Mouse (Mus musculus) liver, embryonic 13.5 days (tissue): Measurements from ENCODE around the gene Ghr. TPM values are rescaled to one million over a fixed set of nuclear protein-coding genes. Genes with fewer than 3 reads are reported as not detected.

Source experiments
- ATAC-seq: fragments of 200-750 bp; cut with Nextera tagmentation; 2 replicates; pipeline ENCODE4 v1.8.0; 2017; ENCODE audit warnings: low read depth, mild to moderate bottlenecking, moderate number of reproducible peaks, moderate library complexity
- DNase-seq: peaks from one replicate; pipeline ENCODE4 v3.0.0; 2022
- H3K27ac ChIP-seq: fragments of 300-500 bp; sonication (generic); 2 replicates; pipeline ENCODE4 v1.5.1; 2015; ENCODE audit warnings: moderate library complexity, mild to moderate bottlenecking, inconsistent platforms
- H3K27me3 ChIP-seq: fragments of 300-500 bp; sonication (generic); 2 replicates; pipeline ENCODE4 v1.6.1; 2015; ENCODE audit warnings: mild to moderate bottlenecking, inconsistent platforms
- H3K36me3 ChIP-seq: fragments of 300-500 bp; sonication (generic); 2 replicates; pipeline ENCODE4 v1.6.1; 2015; ENCODE audit warnings: mild to moderate bottlenecking, inconsistent platforms
- H3K4me1 ChIP-seq: fragments of 300-500 bp; sonication (generic); replicated peaks from 2 replicates; pipeline ENCODE4 v1.6.1; 2015; ENCODE audit warnings: inconsistent platforms
- H3K4me2 ChIP-seq: fragments of 300-500 bp; sonication (generic); 2 replicates; pipeline ENCODE4 v1.6.1; 2015; ENCODE audit warnings: inconsistent platforms, mild to moderate bottlenecking, moderate library complexity
- H3K4me3 ChIP-seq: fragments of 300-500 bp; sonication (generic); replicated peaks from 2 replicates; pipeline ENCODE4 v1.5.1; 2015; ENCODE audit warnings: mild to moderate bottlenecking, inconsistent platforms
- H3K9ac ChIP-seq: fragments of 300-500 bp; sonication (generic); 2 replicates; pipeline ENCODE4 v1.6.1; 2015; ENCODE audit warnings: mild to moderate bottlenecking, inconsistent platforms
- H3K9me3 ChIP-seq: fragments of 300-500 bp; sonication (generic); replicated peaks from 2 replicates; pipeline ENCODE4 v1.6.1; 2016; ENCODE audit warnings: inconsistent platforms
- WGBS: fragments of 180-500 bp; shearing (Covaris S2); methylation state at CpG from one replicate; pipeline ENCODE4 v1.1.7; 2015; ENCODE audit not compliant: insufficient replicate concordance; 5-methylcytosine and 5-hydroxymethylcytosine counted together
- polyA plus RNA-seq: library from polyadenylated mRNA; unstranded; fragments of >200 nt; fragmentation: Nextera tagmentation; extraction: Ambion mirVana; gene quantifications from 2 replicates; pipeline ENCODE4 v1.2.1, GENCODE M21; 2015

Ghr gene
- polyA plus RNA-seq, 1 experiment from 2014 or later: 13.1 TPM

DNA sequence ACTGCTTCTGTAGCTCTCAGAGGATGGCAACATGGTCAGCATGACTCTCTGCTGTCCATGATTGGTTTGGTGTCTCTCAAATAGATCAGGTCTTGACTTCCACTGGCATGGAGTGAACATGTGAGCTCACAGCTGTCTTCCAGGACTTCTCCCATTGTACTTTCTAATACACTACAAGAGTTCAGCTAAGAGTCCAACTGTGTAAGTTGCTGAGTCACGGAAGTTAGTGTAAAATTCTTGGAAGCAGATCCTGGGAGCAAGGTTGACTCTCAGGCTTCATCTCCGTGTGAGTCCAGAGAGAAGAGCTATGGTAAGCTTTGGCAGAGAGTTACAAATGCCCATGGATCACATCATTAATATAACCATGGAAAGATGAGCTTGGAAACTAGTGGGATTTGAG lies 229.6 kb downstream of the Ghr start:
- Histone ChIP-seq H3K36me3 (no peaks in the 10 kb centered on the region), H3K27ac (no peak overlapping the region), H3K4me3 (no peak overlapping the region), H3K9me3 (no peaks in the 10 kb centered on the region), H3K9ac (no peak overlapping the region), H3K4me2 (no peak overlapping the region), H3K4me1 (no peaks in the 10 kb centered on the region), H3K27me3 (no peaks in the 10 kb centered on the region)
- WGBS: 44% methylated on average over 2 of the region's 2 CpGs
- ATAC-seq: no peak
- no peak for DNase-seq

DNA sequence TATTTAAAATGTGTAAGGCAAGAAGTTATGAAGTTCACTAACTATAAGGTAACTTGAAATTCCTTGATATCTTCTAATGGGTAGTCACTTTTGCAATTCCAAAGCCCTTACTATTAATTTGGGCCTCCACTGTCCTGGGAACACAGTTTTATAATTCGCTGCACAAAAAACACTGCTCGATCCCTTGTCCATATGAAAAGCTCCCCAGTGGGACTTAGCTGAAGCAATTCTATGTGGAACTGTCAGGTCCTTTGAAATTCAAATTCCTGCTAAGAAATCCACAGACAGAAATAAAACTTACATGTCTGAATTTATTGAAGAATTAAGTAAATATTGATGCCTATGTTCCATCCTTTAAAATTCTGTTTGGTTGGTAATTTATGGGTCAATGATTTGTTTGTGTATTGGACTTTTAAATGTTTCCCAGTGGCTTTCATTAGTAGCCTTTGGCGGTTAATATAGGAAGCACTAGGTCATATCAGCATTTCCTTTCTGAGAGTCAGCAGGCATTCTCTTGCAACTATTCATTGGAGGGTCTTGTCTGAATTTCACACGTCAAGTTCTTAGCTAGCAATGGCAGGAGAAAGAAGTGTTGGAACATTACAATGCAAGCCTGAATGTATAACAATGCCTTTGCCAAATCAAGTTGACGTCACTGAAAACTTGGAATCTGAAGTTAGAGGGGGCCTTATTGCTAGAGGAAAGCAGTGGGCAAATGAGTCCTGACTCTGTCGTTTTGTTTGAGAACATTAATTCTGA lies 233.8 kb downstream of the Ghr start:
- Histone ChIP-seq H3K27me3 (no peaks in the 10 kb centered on the region), H3K36me3 (no peaks in the 10 kb centered on the region), H3K4me2 (no peak overlapping the region), H3K4me3 (no peak overlapping the region), H3K9ac (no peak overlapping the region), H3K27ac (no peak overlapping the region), H3K4me1 (no peaks in the 10 kb centered on the region), H3K9me3 (no peaks in the 10 kb centered on the region)
- WGBS: 44% methylated on average over 6 of the region's 6 CpGs
- DNase-seq: no peak
- ATAC-seq: no peak

DNA sequence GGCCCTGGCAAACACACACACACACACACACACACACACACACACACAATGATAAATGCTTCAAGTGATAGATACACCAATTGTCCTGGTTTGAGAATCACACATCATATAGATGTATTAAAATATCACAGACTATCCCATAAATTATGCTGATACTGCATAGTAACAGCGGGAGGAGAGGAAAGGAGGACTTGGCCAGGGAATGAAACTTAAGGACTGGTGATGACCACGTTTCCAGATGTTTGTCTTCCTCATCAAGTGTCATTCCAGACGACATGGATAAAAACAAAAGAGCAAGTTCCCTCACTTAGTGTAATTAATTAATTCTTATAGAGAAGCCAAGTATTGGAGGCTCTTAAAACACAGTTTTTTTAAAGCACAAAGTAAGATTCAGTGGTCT lies 236.6 kb downstream of the Ghr start:
- ATAC-seq (no peak), DNase-seq (no peak)
- no peaks in the 10 kb centered on the region for H3K9me3 ChIP-seq
- WGBS: 65% methylated on average over 3 of the region's 3 CpGs
- H3K27me3 ChIP-seq: no peaks in the 10 kb centered on the region
- no peak overlapping the region for H3K27ac ChIP-seq
- H3K4me1 ChIP-seq: no peaks in the 10 kb centered on the region
- no peak overlapping the region for H3K4me2 ChIP-seq
- H3K4me3 ChIP-seq: no peak overlapping the region
- H3K36me3 ChIP-seq: no peaks in the 10 kb centered on the region
- no peak overlapping the region for H3K9ac ChIP-seq

DNA sequence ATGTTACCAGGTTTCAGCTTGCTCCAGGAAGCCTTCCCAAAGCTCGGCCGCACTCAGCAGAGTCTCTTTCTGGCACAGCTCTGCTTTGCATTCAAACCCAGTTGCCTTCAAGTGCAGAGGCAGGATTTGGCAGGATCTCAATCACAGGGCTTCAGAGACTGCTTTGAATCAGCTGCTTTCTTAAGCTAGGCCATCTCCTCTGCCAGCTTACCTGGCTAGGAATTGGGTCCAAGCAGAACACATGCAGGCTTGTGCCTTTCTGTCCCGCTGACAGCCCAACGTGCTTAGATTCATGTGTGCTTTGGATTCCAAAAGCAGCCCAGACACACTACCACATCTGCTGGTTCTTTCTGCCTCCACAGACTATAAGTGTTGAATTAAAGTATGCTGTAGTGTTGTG lies 238.7 kb downstream of the Ghr start:
- Histone ChIP-seq H3K4me3 (no peak overlapping the region), H3K27me3 (no peaks in the 10 kb centered on the region), H3K36me3 (no peaks in the 10 kb centered on the region), H3K4me2 (no peak overlapping the region), H3K9ac (no peak overlapping the region), H3K27ac (no peak overlapping the region), H3K9me3 (no peaks in the 10 kb centered on the region), H3K4me1 (no peaks in the 10 kb centered on the region)
- DNase-seq (no peak), ATAC-seq (no peak)
- WGBS: 83% methylated on average over 4 of the region's 4 CpGs

DNA sequence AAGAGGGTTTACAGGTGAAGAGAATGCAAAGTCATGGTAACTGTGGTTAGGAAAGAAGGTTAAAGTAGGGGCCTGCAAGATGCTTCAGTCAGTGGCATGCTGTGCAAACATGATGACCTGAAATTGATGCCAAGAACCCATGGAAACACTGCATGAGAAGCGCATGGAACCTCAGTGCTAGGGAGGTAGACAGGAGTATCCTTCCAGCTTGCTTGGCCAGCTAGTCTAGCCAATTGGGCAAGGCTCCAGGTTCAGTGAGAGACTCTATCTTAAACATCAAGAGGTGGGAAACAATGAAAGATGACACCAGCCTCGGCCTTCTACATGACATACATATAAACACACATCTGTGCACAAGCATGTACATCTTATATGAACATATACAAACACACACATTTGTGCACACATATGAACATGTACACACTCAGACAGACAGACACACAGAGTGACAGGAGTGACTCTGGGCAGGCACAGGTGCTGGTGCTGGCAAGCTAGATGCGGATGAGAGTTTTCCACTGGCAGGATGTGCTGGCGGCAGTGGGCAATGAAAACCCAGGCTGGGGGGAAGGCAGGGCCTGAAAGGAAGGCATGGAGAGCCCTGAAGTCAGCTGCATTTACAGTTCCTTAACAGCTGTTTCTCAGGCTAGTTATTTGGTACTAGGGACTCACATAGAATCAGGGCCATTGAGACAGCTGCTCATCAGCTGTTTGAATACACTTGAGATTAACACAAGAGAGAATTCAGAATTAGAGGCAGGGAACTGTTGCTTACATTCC lies 241.3 kb downstream of the Ghr start:
- WGBS: 77% methylated on average over 4 of the region's 4 CpGs
- ATAC-seq: no peak
- H3K9ac ChIP-seq: no peak overlapping the region
- no peak overlapping the region for H3K27ac ChIP-seq
- peaks cover 8% of the 10 kb centered on the region for H3K36me3 ChIP-seq
- DNase-seq: no peak
- no peaks in the 10 kb centered on the region for H3K27me3 ChIP-seq
- no peak overlapping the region for H3K4me3 ChIP-seq
- no peaks in the 10 kb centered on the region for H3K4me1 ChIP-seq
- H3K4me2 ChIP-seq: no peak overlapping the region
- no peaks in the 10 kb centered on the region for H3K9me3 ChIP-seq

DNA sequence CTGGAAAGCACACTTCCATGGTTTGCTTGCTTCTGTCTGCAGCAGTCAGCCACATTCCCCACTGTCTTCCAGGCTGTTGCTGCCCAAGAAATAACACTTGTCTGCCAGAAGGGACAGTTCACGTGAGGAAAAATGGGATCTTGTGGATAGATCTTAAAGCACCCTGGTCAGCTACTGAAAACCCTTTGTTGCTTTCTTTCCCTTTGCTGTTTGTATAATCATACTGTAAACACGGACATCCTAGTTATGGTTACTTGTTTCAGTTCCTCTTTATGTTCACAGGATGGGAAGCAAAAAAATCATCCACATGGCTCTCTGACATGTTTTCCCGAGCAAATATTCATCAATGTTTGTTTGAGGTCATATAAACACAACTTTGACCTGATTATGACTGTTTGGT lies 243.4 kb downstream of the Ghr start:
- Histone ChIP-seq H3K4me2 (no peak overlapping the region), H3K27ac (no peak overlapping the region), H3K36me3 (peaks cover 8% of the 10 kb centered on the region), H3K4me3 (no peak overlapping the region), H3K9me3 (no peaks in the 10 kb centered on the region), H3K4me1 (no peaks in the 10 kb centered on the region), H3K9ac (no peak overlapping the region), H3K27me3 (no peaks in the 10 kb centered on the region)
- no peak for DNase-seq
- ATAC-seq: no peak
- 46% methylated on average over 3 of the region's 3 CpGs for WGBS

DNA sequence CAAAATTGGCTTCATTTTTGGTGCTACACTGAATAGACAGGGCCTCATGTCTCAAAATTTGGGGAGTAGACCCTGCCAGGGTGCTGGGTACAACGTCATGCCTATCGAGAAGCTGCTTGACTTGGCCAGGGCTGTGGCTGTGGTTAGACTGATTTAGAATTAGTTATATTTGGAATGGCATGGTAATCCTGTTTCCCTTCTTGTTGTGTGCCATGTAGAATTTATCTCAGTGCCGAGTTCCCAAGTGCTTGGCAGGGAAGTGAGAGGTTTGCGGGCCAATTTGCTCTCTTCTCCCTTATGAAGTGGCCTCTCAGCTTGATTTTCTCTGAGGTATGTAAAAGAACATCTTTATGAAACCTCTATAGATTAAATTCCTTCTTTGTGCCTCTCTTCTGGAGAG lies 250.8 kb downstream of the Ghr start:
- Histone ChIP-seq H3K4me2 (no peak overlapping the region), H3K4me3 (no peak overlapping the region), H3K9me3 (no peaks in the 10 kb centered on the region), H3K36me3 (peaks cover 7% of the 10 kb centered on the region; the same call in 1 of the 2 replicates), H3K27ac (no peak overlapping the region), H3K4me1 (no peaks in the 10 kb centered on the region), H3K27me3 (no peaks in the 10 kb centered on the region), H3K9ac (no peak overlapping the region)
- DNase-seq: no peak
- no peak for ATAC-seq
- 61% methylated on average over 4 of the region's 4 CpGs for WGBS

DNA sequence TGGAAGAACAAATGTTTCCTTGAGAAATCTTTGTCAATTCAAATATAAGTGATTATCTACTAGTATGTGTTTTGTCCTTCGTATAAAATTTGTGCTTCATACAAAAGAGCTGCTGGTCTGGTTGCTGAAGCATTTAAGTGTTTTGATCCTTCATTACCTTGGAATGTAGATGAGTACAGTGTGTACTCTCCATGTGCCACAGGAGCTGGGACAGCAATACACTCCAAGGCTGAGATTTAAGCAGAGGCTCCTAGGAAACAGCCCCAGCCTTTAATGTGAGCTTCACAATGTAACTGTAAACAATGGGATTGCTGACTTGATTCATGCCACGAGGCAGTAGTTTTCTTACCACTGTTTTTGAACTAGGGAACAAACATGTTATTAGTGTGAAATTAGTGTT lies 251.5 kb downstream of the Ghr start:
- Histone ChIP-seq H3K4me2 (no peak overlapping the region), H3K4me1 (no peaks in the 10 kb centered on the region), H3K36me3 (0 out of 2 replicates have a peak, but pooled peaks cover 3% of the 10 kb centered on the region), H3K4me3 (no peak overlapping the region), H3K27me3 (no peaks in the 10 kb centered on the region), H3K27ac (no peak overlapping the region), H3K9ac (no peak overlapping the region), H3K9me3 (no peaks in the 10 kb centered on the region)
- DNase-seq: no peak
- no peak for ATAC-seq
- 60% methylated on average over 2 of the region's 2 CpGs for WGBS

DNA sequence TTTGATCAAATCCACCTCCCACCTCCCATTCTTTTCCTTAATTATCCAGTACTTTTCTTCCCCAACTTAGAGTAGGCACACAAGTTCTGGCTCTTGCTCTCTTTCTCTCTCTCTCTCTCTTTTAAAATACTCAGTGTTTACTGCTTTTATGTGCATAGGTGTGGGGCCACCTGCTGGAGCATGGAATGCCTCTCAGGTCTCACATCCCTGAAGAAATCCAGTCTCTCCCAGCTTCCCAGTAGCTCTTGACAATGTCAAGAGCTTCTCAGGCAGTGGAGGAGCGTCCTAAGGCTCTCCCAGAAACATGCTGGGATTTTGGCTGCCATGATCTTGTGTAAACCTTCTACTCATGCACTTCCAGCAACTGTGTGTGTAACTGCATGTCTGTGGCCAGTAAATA lies 253.0 kb downstream of the Ghr start:
- no peak overlapping the region for H3K27ac ChIP-seq
- ATAC-seq: no peak
- WGBS: 45% methylated on average over 1 of the region's 1 CpGs

DNA sequence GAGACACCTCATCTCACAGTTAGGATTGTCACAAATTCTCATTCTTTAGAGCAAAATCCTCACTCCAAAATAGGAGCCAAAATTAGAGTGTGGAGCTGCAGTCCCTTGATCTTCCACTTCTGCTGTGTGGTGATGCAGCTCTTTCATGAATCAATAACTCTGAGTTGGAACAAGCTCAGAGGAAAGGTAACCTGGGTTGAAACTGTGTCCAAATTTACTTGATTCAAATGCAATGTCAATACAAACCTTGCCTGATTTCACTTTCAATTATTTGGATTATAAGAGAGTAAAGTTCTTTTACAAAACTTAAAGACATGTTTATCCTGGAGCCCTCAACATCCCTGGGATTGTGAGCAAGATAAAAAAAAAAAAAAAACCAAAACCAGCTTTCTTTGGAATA lies 260.3 kb downstream of the Ghr start:
- ATAC-seq (no peak), DNase-seq (no peak)
- Histone ChIP-seq H3K4me2 (no peak overlapping the region), H3K27me3 (no peaks in the 10 kb centered on the region), H3K9ac (no peak overlapping the region), H3K27ac (no peak overlapping the region), H3K4me3 (no peak overlapping the region), H3K36me3 (peaks cover 5% of the 10 kb centered on the region; the same call in 1 of the 2 replicates), H3K9me3 (no peaks in the 10 kb centered on the region), H3K4me1 (no peaks in the 10 kb centered on the region)

More for the DNA sequence above, 253.0 kb downstream of the Ghr start:
- Histone ChIP-seq H3K9ac (no peak overlapping the region), H3K4me1 (no peaks in the 10 kb centered on the region), H3K36me3 (0 out of 2 replicates have a peak, but pooled peaks cover 3% of the 10 kb centered on the region), H3K4me2 (no peak overlapping the region), H3K9me3 (no peaks in the 10 kb centered on the region), H3K4me3 (no peak overlapping the region), H3K27me3 (no peaks in the 10 kb centered on the region)
- no peak for DNase-seq

DNA sequence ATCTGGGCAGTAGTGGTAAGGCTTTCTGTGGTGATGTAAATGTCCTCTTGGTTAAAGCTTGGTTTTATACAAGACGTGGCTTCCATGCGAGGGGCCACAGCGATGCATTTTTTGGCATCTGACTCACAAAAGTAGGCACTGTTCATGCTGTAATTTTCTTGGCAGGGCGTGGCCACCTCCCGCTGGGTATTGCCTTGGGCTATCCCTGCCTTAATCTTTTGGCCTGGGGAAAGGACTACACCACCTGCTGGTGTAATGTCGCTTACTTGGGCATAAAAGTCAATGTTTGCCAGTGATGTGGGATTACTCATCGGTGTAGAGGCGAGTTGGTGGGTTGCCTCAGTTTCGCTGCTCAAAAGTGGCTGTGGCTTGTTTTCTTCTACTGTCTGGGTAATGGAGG lies 263.4 kb downstream of the Ghr start:
- Histone ChIP-seq H3K36me3 (peaks cover 5% of the 10 kb centered on the region; the same call in 1 of the 2 replicates), H3K27ac (no peak overlapping the region), H3K4me3 (no peak overlapping the region), H3K9me3 (no peaks in the 10 kb centered on the region), H3K4me2 (no peak overlapping the region), H3K27me3 (no peaks in the 10 kb centered on the region), H3K9ac (no peak overlapping the region), H3K4me1 (no peaks in the 10 kb centered on the region)
- DNase-seq: no peak
- 74% methylated on average over 9 of the region's 9 CpGs for WGBS
- no peak for ATAC-seq

DNA sequence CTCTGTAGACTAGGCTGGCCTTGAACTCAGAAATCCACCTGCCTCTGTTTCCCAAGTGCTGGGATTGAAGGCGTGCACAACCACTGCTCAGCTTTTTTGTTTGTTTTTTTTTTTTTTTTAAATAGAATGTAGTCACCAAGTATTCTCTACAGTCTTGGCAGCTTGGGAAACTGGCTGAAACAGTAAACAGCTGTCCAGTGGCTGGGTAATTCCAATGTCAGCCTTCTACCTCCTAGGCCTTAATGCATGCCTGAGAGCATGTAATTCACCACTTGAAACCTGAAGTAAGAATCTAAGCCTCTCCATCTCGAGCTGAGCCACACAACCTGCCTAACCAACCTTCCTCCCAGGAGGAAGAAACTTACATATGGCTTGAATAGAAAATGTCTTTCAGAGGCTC lies 266.7 kb downstream of the Ghr start:
- H3K27me3 ChIP-seq: no peaks in the 10 kb centered on the region
- peaks cover 5% of the 10 kb centered on the region; the same call in 1 of the 2 replicates for H3K36me3 ChIP-seq
- no peak overlapping the region for H3K4me2 ChIP-seq
- no peaks in the 10 kb centered on the region for H3K4me1 ChIP-seq
- ATAC-seq (no peak), DNase-seq (no peak)
- H3K9me3 ChIP-seq: no peaks in the 10 kb centered on the region
- WGBS: 59% methylated on average over 2 of the region's 2 CpGs
- H3K9ac ChIP-seq: no peak overlapping the region
- no peak overlapping the region for H3K27ac ChIP-seq
- no peak overlapping the region for H3K4me3 ChIP-seq
